Mouse (Mus musculus) stomach, postnatal 0 days (tissue): ENCODE results near the gene Cyp2c70. TPM values are rescaled to one million over a fixed set of nuclear protein-coding genes. Genes with fewer than 3 reads are reported as not detected.

Source experiments
- ATAC-seq: fragments of 200-750 bp; cut with Nextera tagmentation; 2 replicates; pipeline ENCODE4 v1.8.0; 2017; ENCODE audit not compliant: low FRiP score, low TSS enrichment
- DNase-seq: peaks from one replicate; pipeline ENCODE4 v3.0.0-alpha.2; 2016; ENCODE audit warnings: low spot score
- H3K27ac ChIP-seq: fragments of 300-500 bp; sonication (generic); replicated peaks from 2 replicates; pipeline ENCODE4 v1.5.1; 2014; ENCODE audit warnings: mild to moderate bottlenecking, control low read depth
- H3K27me3 ChIP-seq: fragments of 300-500 bp; sonication (generic); 2 replicates; pipeline ENCODE4 v1.6.1; 2014; ENCODE audit warnings: low read length; ENCODE audit not compliant: control insufficient read depth, insufficient read depth
- H3K36me3 ChIP-seq: fragments of 300-500 bp; sonication (generic); 2 replicates; pipeline ENCODE4 v1.6.1; 2014; ENCODE audit warnings: low read length, mixed read lengths; ENCODE audit not compliant: control insufficient read depth, insufficient read depth
- H3K4me1 ChIP-seq: fragments of 300-500 bp; sonication (generic); replicated peaks from 2 replicates; pipeline ENCODE4 v1.6.1; 2014; ENCODE audit warnings: antibody characterized with exemption; ENCODE audit not compliant: control insufficient read depth, insufficient read depth
- H3K4me2 ChIP-seq: fragments of 300-500 bp; sonication (generic); replicated peaks from 2 replicates; pipeline ENCODE4 v1.6.1; 2014; ENCODE audit warnings: low read depth, mild to moderate bottlenecking, control low read depth, moderate library complexity
- H3K4me3 ChIP-seq: fragments of 300-500 bp; sonication (generic); 2 replicates; pipeline ENCODE4 v1.5.1; 2014; ENCODE audit warnings: low read depth, low read length, control low read depth
- H3K9ac ChIP-seq: fragments of 300-500 bp; sonication (generic); 2 replicates; pipeline ENCODE4 v1.6.1; 2014; ENCODE audit warnings: mild to moderate bottlenecking, low read length, control low read depth, mixed read lengths
- H3K9me3 ChIP-seq: fragments of 300-500 bp; sonication (generic); 2 replicates; pipeline ENCODE4 v1.6.1; 2016; ENCODE audit warnings: low read length; ENCODE audit not compliant: control insufficient read depth
- CTCF ChIP-seq: IDR thresholded peaks from 2 replicates; pipeline ENCODE4 v1.5.1; 2016; ENCODE audit warnings: antibody characterized with exemption, low read depth, mild to moderate bottlenecking, moderate library complexity
- EP300 ChIP-seq: optimal IDR thresholded peaks from 2 replicates; pipeline ENCODE3; 2016; ENCODE audit warnings: antibody characterized with exemption
- WGBS: fragments of 180-500 bp; shearing (Covaris S2); extraction: QIAGEN DNeasy Blood & Tissue Kit; methylation state at CpG from one replicate; pipeline ENCODE4 v1.1.7; 2014; 5-methylcytosine and 5-hydroxymethylcytosine counted together
- polyA plus RNA-seq: library from polyadenylated mRNA; unstranded; fragments of >200 nt; fragmentation: Nextera tagmentation; extraction: Ambion mirVana; gene quantifications from 2 replicates; pipeline ENCODE4 v1.2.1, GENCODE M21; 2015

Gene Cyp2c70
- 0.67 and 0.93 TPM in 2 replicates for polyA plus RNA-seq

- no peaks in the 10 kb centered on the region for H3K9me3 ChIP-seq
- no peaks in the 10 kb centered on the region for H3K4me1 ChIP-seq
- H3K36me3 ChIP-seq = no peaks in the 10 kb centered on the region
- no peak within 1 kb of the TSS for H3K4me2 ChIP-seq
- H3K9ac ChIP-seq = no peak within 1 kb of the TSS
- DNase-seq (no peak), ATAC-seq (peak; percentile 49; the same call in 1 of the 2 replicates)
- no peaks in the 10 kb centered on the region for H3K27me3 ChIP-seq
- no peak within 1 kb of the TSS for H3K27ac ChIP-seq
- H3K4me3 ChIP-seq = no peak within 1 kb of the TSS
- TF ChIP-seq CTCF (no peak), EP300 (no peak)
- WGBS = 27% methylated on average over 5 of the region's 5 CpGs
Observed at GRCm38 (mm10) chr19:40187160-40187559, at the start of gene Cyp2c70. Gene Cyp2c70, minus strand, starts transcription at chr19:40187333.

DNA sequence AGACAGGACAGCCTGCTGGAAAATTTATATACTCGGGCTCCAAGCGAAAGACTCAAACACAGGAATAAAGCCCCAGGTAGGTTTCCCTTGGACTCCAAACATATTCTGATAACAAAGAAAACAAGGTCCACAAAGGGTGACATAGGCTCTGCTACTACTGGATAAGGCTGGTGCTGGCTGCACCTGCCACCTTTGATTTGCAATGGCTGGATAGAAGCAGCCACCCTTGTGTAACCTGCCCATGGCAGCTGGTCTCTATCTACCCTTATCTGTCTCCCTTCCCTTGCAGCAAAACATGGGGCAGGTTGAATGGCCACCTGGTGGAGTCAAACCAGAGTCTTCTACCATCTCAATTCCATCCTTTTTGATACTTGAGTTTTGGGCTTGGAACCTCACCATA is 45.4 kb upstream of the Cyp2c70 start:
- peak; percentile 80 for ATAC-seq
- Histone ChIP-seq H3K9ac (no peak overlapping the region), H3K27me3 (no peaks in the 10 kb centered on the region), H3K4me3 (no peak overlapping the region), H3K9me3 (no peaks in the 10 kb centered on the region), H3K4me2 (no peak overlapping the region), H3K4me1 (no peaks in the 10 kb centered on the region), H3K36me3 (peaks cover 4% of the 10 kb centered on the region; the same call in 1 of the 2 replicates), H3K27ac (no peak overlapping the region)
- peak; percentile 45 for DNase-seq
- WGBS = 76% methylated on average over 2 of the region's 2 CpGs
- TF ChIP-seq EP300 (no peak), CTCF (peak; percentile 14; the same call in 1 of the 2 replicates)

GRCm38 (mm10) chr19:40231825-40232541 is 44.9 kb upstream of the Cyp2c70 start:
- no peaks in the 10 kb centered on the region for H3K27me3 ChIP-seq
- H3K9me3 ChIP-seq = no peaks in the 10 kb centered on the region
- ATAC-seq (peak; percentile 83), DNase-seq (no peak)
- no peak overlapping the region for H3K4me2 ChIP-seq
- no peak overlapping the region for H3K4me3 ChIP-seq
- H3K9ac ChIP-seq = no peak overlapping the region
- H3K36me3 ChIP-seq = peaks cover 4% of the 10 kb centered on the region; the same call in 1 of the 2 replicates
- no peaks in the 10 kb centered on the region for H3K4me1 ChIP-seq
- TF ChIP-seq EP300 = no peak
- peak; percentile 59 for TF ChIP-seq CTCF
- 62% methylated on average over 7 of the region's 7 CpGs for WGBS
- no peak overlapping the region for H3K27ac ChIP-seq

- ATAC-seq = no peak
Observed at GRCm38 (mm10) chr19:40231074-40231738, 44.1 kb upstream of the Cyp2c70 start.

DNA sequence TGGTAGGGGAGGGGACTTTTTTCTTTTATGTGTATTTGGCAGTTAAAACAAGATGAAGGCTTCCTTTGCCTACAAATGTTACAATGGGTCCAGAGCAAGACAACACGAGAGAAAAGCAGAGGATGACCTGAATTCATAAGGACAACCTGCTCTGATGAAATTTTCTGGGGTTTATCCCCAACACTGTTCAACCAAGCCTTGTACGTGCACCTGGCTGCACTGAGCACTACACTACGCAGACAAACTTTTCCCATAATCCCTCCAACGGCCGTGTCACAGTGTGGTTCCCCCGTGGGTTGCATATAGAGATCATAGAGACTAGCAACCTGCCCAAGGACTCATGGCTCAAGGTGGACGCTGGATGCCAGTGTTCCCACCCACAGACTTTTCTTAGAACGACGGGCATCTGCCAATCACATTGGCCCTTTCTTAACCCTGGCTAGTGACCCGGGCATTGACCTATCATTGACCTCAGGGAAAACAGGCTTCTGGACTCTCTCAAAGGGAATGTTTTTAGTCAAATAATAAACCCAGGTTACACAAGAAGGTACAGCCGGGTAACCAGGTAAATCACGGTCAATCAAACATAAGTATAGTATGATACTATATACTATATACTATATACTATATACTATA is 39.5 kb upstream of the Cyp2c70 start:
- H3K9me3 ChIP-seq = no peaks in the 10 kb centered on the region
- TF ChIP-seq CTCF (no peak), EP300 (no peak)
- DNase-seq = no peak
- peaks cover 4% of the 10 kb centered on the region; the same call in 1 of the 2 replicates for H3K36me3 ChIP-seq
- H3K4me2 ChIP-seq = no peak overlapping the region
- no peak overlapping the region for H3K4me3 ChIP-seq
- no peaks in the 10 kb centered on the region for H3K27me3 ChIP-seq
- 84% methylated on average over 12 of the region's 12 CpGs for WGBS
- no peak for ATAC-seq
- no peak overlapping the region for H3K9ac ChIP-seq
- H3K27ac ChIP-seq = no peak overlapping the region
- H3K4me1 ChIP-seq = no peaks in the 10 kb centered on the region

More at GRCm38 (mm10) chr19:40231074-40231738, 44.1 kb upstream of the Cyp2c70 start:
- 73% methylated on average over 13 of the region's 13 CpGs for WGBS
- Histone ChIP-seq H3K27ac (no peak overlapping the region), H3K4me3 (no peak overlapping the region), H3K36me3 (peaks cover 4% of the 10 kb centered on the region; the same call in 1 of the 2 replicates), H3K4me2 (no peak overlapping the region), H3K9me3 (no peaks in the 10 kb centered on the region), H3K27me3 (no peaks in the 10 kb centered on the region), H3K4me1 (no peaks in the 10 kb centered on the region), H3K9ac (no peak overlapping the region)
- DNase-seq = no peak
- TF ChIP-seq EP300 (no peak), CTCF (no peak)
